19 mouse cellular contexts compared by ENCODE assay signal in genomic region chr5:121339507-121340230, GRCm38 (mm10). TPM values are rescaled to one million over a fixed set of nuclear protein-coding genes. Genes with fewer than 3 reads are reported as not detected.
DNase-seq lines count a peak whose midpoint lies in the region; TF ChIP-seq lines count a peak whose summit lies in the region.
"Had no signal": no experiment of that assay in that cellular context is flagged by ENCODE, and none has a peak within 500 bp of the region (broad histone marks: within the 10 kb centered on the region; RNA-seq: fewer than 3 reads in every experiment).

No protein-coding gene starts in this region.

- no peak overlapping the region for H3K27ac ChIP-seq in layer of hippocampus, adult 2 months
- peak overlapping the region; percentile 54 for H3K27ac ChIP-seq in cerebellum, adult 2 months (ENCODE audit: insufficient read depth, low read length)
- H3K27ac ChIP-seq: heart, embryonic 13.5 days; hindbrain, embryonic 13.5 days; midbrain, embryonic 12.5 days; stomach, embryonic 15.5 days had no signal

- peak; percentile 34; the same call in 1 of the 2 replicates for TF ChIP-seq CTCF in layer of hippocampus, adult 2 months (conservative IDR thresholded peaks at IDR 0.05)
- TF ChIP-seq CTCF in cerebellum, adult 2 months (IDR thresholded peaks at IDR 0.05; ENCODE audit: borderline replicate concordance, insufficient read depth, low read depth, low read length), result no peak

- no peaks in the 10 kb centered on the region for H3K27me3 ChIP-seq in cerebellum, adult 2 months (ENCODE audit: control insufficient read depth, insufficient read depth, low read length)
- H3K27me3 ChIP-seq: heart, embryonic 13.5 days; hindbrain, embryonic 13.5 days; midbrain, embryonic 12.5 days; stomach, embryonic 15.5 days had no signal

- no peak overlapping the region for H3K4me3 ChIP-seq in layer of hippocampus, adult 2 months
- no peak overlapping the region for H3K4me3 ChIP-seq in cerebellum, adult 2 months (replicated peaks; ENCODE audit: insufficient read depth, low read depth, low read length)
- H3K4me3 ChIP-seq: erythroblast, embryonic 14.5 days; heart, embryonic 13.5 days; hindbrain, embryonic 13.5 days; midbrain, embryonic 12.5 days; myocyte; stomach, embryonic 15.5 days had no signal

- 57% methylated on average over 7 of the region's 7 CpGs for WGBS in cerebellum, adult 2 months

- DNase-seq in adrenal gland, postnatal 14 days, result peak; percentile 21
- no peak for DNase-seq in adrenal gland, postnatal 4 days (ENCODE audit: low spot score in 2 of 2)
- no peak for DNase-seq in layer of hippocampus, adult 2 months (ENCODE audit: low spot score in 2 of 2)
- no peak for DNase-seq in layer of hippocampus, adult 18-20 months (ENCODE audit: low spot score in 2 of 2)
- DNase-seq in cerebellum, adult 2 months, result peak; percentile 57 to 80
- peak; percentile 48 for DNase-seq in lung, postnatal 14 days
- DNase-seq in retina, embryonic 14.5 days (ENCODE audit: low spot score), result no peak
- DNase-seq in layer of hippocampus, adult 8-10 months (ENCODE audit: low spot score in 2 of 2), result no peak
- DNase-seq: gastrocnemius, postnatal 10 days; kidney, adult 11 months; kidney, postnatal 14 days; right cerebral cortex, adult 18-20 months; thymus, postnatal 25 days had no signal

- TF ChIP-seq POLR2A in cerebellum, adult 2 months (IDR thresholded peaks at IDR 0.05; ENCODE audit: borderline replicate concordance, insufficient read depth, low read length), result no peak

- peaks cover 38% of the 10 kb centered on the region for H3K4me1 ChIP-seq in cerebellum, adult 2 months (ENCODE audit: control insufficient read depth, insufficient read depth, low read length)
- H3K4me1 ChIP-seq: heart, embryonic 13.5 days; hindbrain, embryonic 13.5 days; midbrain, embryonic 12.5 days; stomach, embryonic 15.5 days had no signal

RNA-seq across cellular contexts. Expression of gene Trafd1, which starts 45.8 kb away (rescaled TPM):
- total RNA-seq in adrenal gland, postnatal 14 days (2021), result 38.1 and 52.2 TPM in 2 replicates
- total RNA-seq in adrenal gland, postnatal 4 days (2021), result 10 to 100 TPM; 58.7 to 77.7 TPM
- total RNA-seq in layer of hippocampus, adult 2 months (2021), result 10 to 100 TPM; 79.8 to 82.8 TPM
- total RNA-seq in layer of hippocampus, adult 18-20 months (2021), result 10 to 100 TPM; 73.2 to 74.7 TPM
- polyA plus RNA-seq in cerebellum, adult 2 months (2012; rRNA removed), result 109 and 120 TPM in 2 replicates
- 10 to 100 TPM; 71.6 to 88.3 (median 78.0) TPM for total RNA-seq in layer of hippocampus, adult 8-10 months (2022)

RNA-seq across cellular contexts. Expression of gene Naa25, which starts 58.1 kb away (rescaled TPM):
- total RNA-seq in adrenal gland, postnatal 14 days (2021), result 34.7 and 36.3 TPM in 2 replicates
- total RNA-seq in adrenal gland, postnatal 4 days (2021), result 10 to 100 TPM; 29.9 to 31.7 TPM
- 10 to 100 TPM; 37.2 to 40.9 TPM for total RNA-seq in layer of hippocampus, adult 2 months (2021)
- total RNA-seq in layer of hippocampus, adult 18-20 months (2021), result 10 to 100 TPM; 39.4 to 39.8 TPM
- 19.6 and 21.2 TPM in 2 replicates for polyA plus RNA-seq in cerebellum, adult 2 months (2012; rRNA removed)
- 10 to 100 TPM; 36.6 to 45.8 (median 38.1) TPM for total RNA-seq in layer of hippocampus, adult 8-10 months (2022)

Comparison
In these comparisons a context has a peak if more than half of its experiments do, and no peak if none do; other contexts are left out.
1. DNase-seq: peak in adrenal gland, postnatal 14 days (single experiment), cerebellum, adult 2 months (2 of 2) and lung, postnatal 14 days (single experiment); none in adrenal gland, postnatal 4 days (0 of 2), layer of hippocampus, adult 2 months (0 of 2), layer of hippocampus, adult 18-20 months (0 of 2), retina, embryonic 14.5 days (single experiment) and layer of hippocampus, adult 8-10 months (0 of 2).